Mouse (Mus musculus) layer of hippocampus, adult 9-10 months (tissue): ENCODE measurements around the gene Gpr155.
A peak's percentile ranks its signal among the peaks of the same experiment; 100 is the strongest.

Experiments used
- DNase-seq: peaks from one replicate; pipeline ENCODE4 v3.0.0; 2022; ENCODE audit warnings: low spot score

The Gpr155 gene

GRCm38 (mm10) chr2:73386356-73387046 lies at the start of gene Gpr155:
Gene Gpr155 (minus strand): TSS chr2:73386572.
- DNase-seq: peak; percentile 93

GRCm38 (mm10) chr2:73435847-73436246 lies 49.5 kb upstream of the Gpr155 start:
- DNase-seq: no peak

GRCm38 (mm10) chr2:73431959-73432396 lies 45.6 kb upstream of the Gpr155 start:
- DNase-seq: no peak

- no peak for DNase-seq
Measured at GRCm38 (mm10) chr2:73428803-73429468, 42.6 kb upstream of the Gpr155 start.

- no peak for DNase-seq
Measured at GRCm38 (mm10) chr2:73427293-73427692, 40.9 kb upstream of the Gpr155 start.

GRCm38 (mm10) chr2:73425822-73426221 lies 39.5 kb upstream of the Gpr155 start:
- DNase-seq: no peak

GRCm38 (mm10) chr2:73419730-73420129 lies 33.4 kb upstream of the Gpr155 start:
- no peak for DNase-seq

- DNase-seq: no peak
Measured at GRCm38 (mm10) chr2:73419285-73419684, 32.9 kb upstream of the Gpr155 start.

- DNase-seq: no peak
Measured at GRCm38 (mm10) chr2:73415892-73416291, 29.5 kb upstream of the Gpr155 start.

- no peak for DNase-seq
Measured at GRCm38 (mm10) chr2:73410076-73410475, 23.7 kb upstream of the Gpr155 start.

- DNase-seq: no peak
Measured at GRCm38 (mm10) chr2:73407662-73408061, 21.3 kb upstream of the Gpr155 start.

GRCm38 (mm10) chr2:73406336-73406915 lies 20.1 kb upstream of the Gpr155 start:
- no peak for DNase-seq

- no peak for DNase-seq
Measured at GRCm38 (mm10) chr2:73404980-73405379, 18.6 kb upstream of the Gpr155 start.

GRCm38 (mm10) chr2:73404442-73404841 lies 18.1 kb upstream of the Gpr155 start:
- no peak for DNase-seq

- no peak for DNase-seq
Measured at GRCm38 (mm10) chr2:73403385-73404013, 17.1 kb upstream of the Gpr155 start.

GRCm38 (mm10) chr2:73401689-73402088 lies 15.3 kb upstream of the Gpr155 start:
- no peak for DNase-seq

GRCm38 (mm10) chr2:73397476-73397875 lies 11.1 kb upstream of the Gpr155 start:
- DNase-seq: no peak

GRCm38 (mm10) chr2:73396828-73397325 lies 10.5 kb upstream of the Gpr155 start:
- DNase-seq: no peak

- no peak for DNase-seq
Measured at GRCm38 (mm10) chr2:73395516-73395915, 9.1 kb upstream of the Gpr155 start.

GRCm38 (mm10) chr2:73394476-73394875 lies 8.1 kb upstream of the Gpr155 start:
- no peak for DNase-seq

GRCm38 (mm10) chr2:73392772-73393171 lies 6.4 kb upstream of the Gpr155 start:
- DNase-seq: no peak

- DNase-seq: no peak
Measured at GRCm38 (mm10) chr2:73389951-73390350, 3.6 kb upstream of the Gpr155 start.

- DNase-seq: no peak
Measured at GRCm38 (mm10) chr2:73387806-73388205, 1.4 kb upstream of the Gpr155 start.
